Mouse (Mus musculus): ENCODE results near the gene Tifa. TPM values are rescaled to one million over a fixed set of nuclear protein-coding genes. Genes with fewer than 3 reads are reported as not detected.

The Tifa gene
- total and polyA plus RNA-seq, 3 experiments: 1.4 to 3.2 (median 2.8) TPM

DNA sequence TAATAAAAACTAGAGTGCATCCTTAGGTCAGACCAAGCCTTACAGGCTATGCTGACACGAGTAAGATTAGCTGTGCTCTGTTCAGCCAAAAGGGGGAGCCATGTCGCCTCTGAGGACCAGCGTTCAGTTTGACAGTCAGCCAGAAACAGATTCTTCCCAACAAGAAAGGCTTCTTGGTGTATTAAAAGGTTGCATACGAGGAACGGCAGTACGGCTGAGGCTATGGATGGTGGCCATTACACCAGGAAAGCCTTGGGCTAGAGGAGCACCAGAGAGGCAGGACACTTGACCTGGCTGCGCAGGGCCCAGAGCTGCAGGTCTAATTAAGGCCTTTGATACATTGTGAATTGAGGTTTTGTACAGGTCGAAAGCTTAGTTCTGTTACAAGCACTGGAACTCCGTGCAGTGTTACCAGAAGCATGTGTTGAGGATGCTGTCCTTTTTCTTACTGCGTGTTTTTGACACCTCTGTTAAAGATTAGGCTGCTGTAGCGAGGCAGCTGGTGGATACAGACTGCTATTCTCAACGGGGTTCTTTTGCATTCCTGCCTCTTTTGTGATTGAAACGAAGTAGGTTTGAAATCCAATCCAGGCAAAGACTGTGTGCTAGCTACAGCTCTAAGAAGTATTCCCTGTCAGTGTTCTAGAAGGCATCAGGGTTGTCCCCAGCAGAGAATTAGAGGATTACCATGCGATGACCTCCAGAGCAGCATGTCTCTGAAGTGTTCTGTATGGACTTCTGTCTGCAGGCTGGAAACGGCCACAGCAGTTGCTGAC, 64.0 kb downstream of the Tifa start:
- in situ Hi-C loops (cut with MboI; ENCODE audit: low pct_ligation_motif_present, low pct_unique_long_range_greater_than_20kb, low sequenced_read_pairs) (loop anchor here (5.0 kb wide), 1 partner anchor 94 kb away; no protein-coding TSS in a partner anchor), dilution Hi-C loops (cut with MboI; ENCODE audit: extremely low pct_ligation_motif_present, extremely low pct_unique_long_range_greater_than_20kb, low sequenced_read_pairs) (no loop called here)
- H3K4me1 ChIP-seq (ENCODE audit: control insufficient read depth in 1 of 2, insufficient read depth in 2 of 2): peaks cover 0 to 2% of the 10 kb centered on the region in 2 experiments; a peak in 1 of 4 replicates
- H3K27me3 ChIP-seq (replicated peaks): no peaks in the 10 kb centered on the region
- H3K9me3 ChIP-seq (replicated peaks; ENCODE audit: low read length): no peaks in the 10 kb centered on the region
- no peak overlapping the region for H3K4me3 ChIP-seq (replicated peaks in 1 of 3; ENCODE audit: low read depth in 2 of 3, low read length in 2 of 3, poor library complexity in 1 of 3)
- H3K36me3 ChIP-seq (replicated peaks in 1 of 2; ENCODE audit: control insufficient read depth in 1 of 2, insufficient read depth in 1 of 2, low read length in 1 of 2): no peaks in the 10 kb centered on the region
- H3K79me2 ChIP-seq (replicated peaks; ENCODE audit: control insufficient read depth, extremely low read depth, insufficient read depth, poor library complexity, severe bottlenecking): no peaks in the 10 kb centered on the region
- peak; percentile 63 for DNase-seq (ENCODE audit: extremely low read depth)
- H3K9ac ChIP-seq (ENCODE audit: insufficient read depth, low read depth): no peak overlapping the region
- TF ChIP-seq RAD21 (IDR thresholded peaks at IDR 0.05; ENCODE audit: low read depth, low read length) (peak; percentile 92), ZC3H11A (IDR thresholded peaks at IDR 0.05; ENCODE audit: low read depth, low read length) (peak; percentile 72), ZNF384 (IDR thresholded peaks at IDR 0.05; ENCODE audit: low read depth, low read length) (no peak), SMC3 (IDR thresholded peaks at IDR 0.05; ENCODE audit: low read depth, low read length) (peak; percentile 97), CTCF (conservative IDR thresholded peaks at IDR 0.05 in 1 of 2, IDR thresholded peaks at IDR 0.05 in 1 of 2; ENCODE audit: low read depth in 2 of 2, low read length in 2 of 2) (peak; percentile 61 to 92; a peak in 3 of 4 replicates)
- no peak overlapping the region for H3K4me2 ChIP-seq (ENCODE audit: insufficient read depth, low read depth, poor library complexity, severe bottlenecking)
- no peak overlapping the region for H3K27ac ChIP-seq (ENCODE audit: insufficient read depth, low read depth)

DNA sequence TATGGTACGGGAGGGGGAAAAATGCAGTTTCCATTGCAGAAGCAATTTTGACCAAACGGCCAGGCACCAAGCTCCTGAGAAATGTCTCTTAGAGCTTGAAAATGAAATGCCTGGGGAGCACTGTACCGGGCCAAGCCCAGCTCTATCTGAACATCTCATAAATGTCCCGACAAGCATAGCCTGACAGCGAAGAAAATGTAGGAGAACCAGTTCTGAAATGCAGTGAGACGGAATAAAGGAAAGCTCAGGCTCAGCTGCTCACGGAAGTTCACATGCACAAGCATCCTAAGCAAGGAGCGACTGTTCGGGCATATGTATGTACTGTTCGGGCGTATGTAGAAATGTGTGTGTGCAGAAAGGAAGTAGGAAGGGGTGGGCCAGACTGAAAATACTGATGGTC, 71.7 kb downstream of the Tifa start:
- H3K9ac ChIP-seq (ENCODE audit: insufficient read depth, low read depth): no peak overlapping the region
- TF ChIP-seq KAT2A (IDR thresholded peaks at IDR 0.05; ENCODE audit: insufficient replicate concordance, low read length) (no peak), MAX (IDR thresholded peaks at IDR 0.05; ENCODE audit: low read length) (no peak), JUND (conservative IDR thresholded peaks at IDR 0.05; ENCODE audit: low read depth, low read length) (no peak), EP300 (IDR thresholded peaks at IDR 0.05; ENCODE audit: low read length) (no peak), ETS1 (conservative IDR thresholded peaks at IDR 0.05; ENCODE audit: low read depth, low read length) (no peak)
- no peak overlapping the region for H3K4me3 ChIP-seq (replicated peaks in 1 of 3; ENCODE audit: low read depth in 2 of 3, low read length in 2 of 3, poor library complexity in 1 of 3)
- DNase-seq (ENCODE audit: extremely low read depth): no peak
- in situ Hi-C loops (cut with MboI; ENCODE audit: low pct_ligation_motif_present, low pct_unique_long_range_greater_than_20kb, low sequenced_read_pairs) (no loop called here), dilution Hi-C loops (cut with MboI; ENCODE audit: extremely low pct_ligation_motif_present, extremely low pct_unique_long_range_greater_than_20kb, low sequenced_read_pairs) (no loop called here)
- no peak overlapping the region for H3K27ac ChIP-seq (ENCODE audit: insufficient read depth, low read depth)
- H3K4me1 ChIP-seq (ENCODE audit: control insufficient read depth in 1 of 2, insufficient read depth in 2 of 2): peaks cover 4 to 7% of the 10 kb centered on the region in 2 experiments; a peak in 3 of 4 replicates
- peak overlapping the region; percentile 13; the same call in 1 of the 2 replicates for H3K4me2 ChIP-seq (ENCODE audit: insufficient read depth, low read depth, poor library complexity, severe bottlenecking)
- peaks cover 4% of the 10 kb centered on the region for H3K9me3 ChIP-seq (replicated peaks; ENCODE audit: low read length)
- no peaks in the 10 kb centered on the region for H3K36me3 ChIP-seq (replicated peaks in 1 of 2; ENCODE audit: control insufficient read depth in 1 of 2, insufficient read depth in 1 of 2, low read length in 1 of 2)
- H3K79me2 ChIP-seq (replicated peaks; ENCODE audit: control insufficient read depth, extremely low read depth, insufficient read depth, poor library complexity, severe bottlenecking): no peaks in the 10 kb centered on the region
- H3K27me3 ChIP-seq (replicated peaks): no peaks in the 10 kb centered on the region

DNA sequence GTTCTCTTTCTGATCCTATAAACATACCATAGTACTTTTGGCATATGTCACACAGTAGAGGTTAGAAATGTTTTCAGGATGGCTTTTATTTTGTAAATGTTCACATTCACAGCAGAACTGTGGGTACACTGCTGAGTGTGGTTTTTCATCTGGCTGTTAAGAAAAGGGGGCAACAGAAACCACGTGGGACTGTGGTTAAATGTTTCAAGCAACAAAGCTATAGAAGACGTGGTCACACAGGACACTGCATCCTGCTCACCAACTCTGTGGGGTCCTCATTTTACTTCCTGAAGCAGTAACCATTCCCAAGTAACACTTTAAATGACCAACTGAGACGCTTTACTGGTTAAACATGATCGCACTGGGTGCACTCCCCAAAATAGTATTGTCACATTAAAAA, 72.9 kb downstream of the Tifa start:
- H3K27me3 ChIP-seq (replicated peaks): no peaks in the 10 kb centered on the region
- in situ Hi-C loops (cut with MboI; ENCODE audit: low pct_ligation_motif_present, low pct_unique_long_range_greater_than_20kb, low sequenced_read_pairs) (no loop called here), dilution Hi-C loops (cut with MboI; ENCODE audit: extremely low pct_ligation_motif_present, extremely low pct_unique_long_range_greater_than_20kb, low sequenced_read_pairs) (no loop called here)
- H3K9me3 ChIP-seq (replicated peaks; ENCODE audit: low read length): peaks cover 4% of the 10 kb centered on the region
- no peak for DNase-seq (ENCODE audit: extremely low read depth)
- TF ChIP-seq NRF1 (IDR thresholded peaks at IDR 0.05; ENCODE audit: low read depth, low read length): no peak
- TF ChIP-seq MAFK (IDR thresholded peaks at IDR 0.05; ENCODE audit: insufficient replicate concordance, low read length): no peak
- no peak for TF ChIP-seq ZKSCAN1 (IDR thresholded peaks at IDR 0.05; ENCODE audit: borderline replicate concordance, low read depth, low read length)
- no peak for TF ChIP-seq MAX (IDR thresholded peaks at IDR 0.05; ENCODE audit: low read length)
- no peak for TF ChIP-seq POLR2AphosphoS2 (IDR thresholded peaks at IDR 0.05; ENCODE audit: low read depth, low read length)
- no peak for TF ChIP-seq MAZ (IDR thresholded peaks at IDR 0.05; ENCODE audit: low read depth, low read length)
- TF ChIP-seq ELF1 (IDR thresholded peaks at IDR 0.05; ENCODE audit: low read depth, low read length): no peak
- no peak overlapping the region for H3K4me2 ChIP-seq (ENCODE audit: insufficient read depth, low read depth, poor library complexity, severe bottlenecking)
- no peaks in the 10 kb centered on the region for H3K79me2 ChIP-seq (replicated peaks; ENCODE audit: control insufficient read depth, extremely low read depth, insufficient read depth, poor library complexity, severe bottlenecking)
- H3K4me3 ChIP-seq (replicated peaks in 1 of 3; ENCODE audit: low read depth in 2 of 3, low read length in 2 of 3, poor library complexity in 1 of 3): no peak overlapping the region
- peaks cover 2 to 8% of the 10 kb centered on the region in 2 experiments; a peak in 2 of 4 replicates for H3K4me1 ChIP-seq (ENCODE audit: control insufficient read depth in 1 of 2, insufficient read depth in 2 of 2)
- H3K27ac ChIP-seq (ENCODE audit: insufficient read depth, low read depth): no peak overlapping the region
- no peak overlapping the region for H3K9ac ChIP-seq (ENCODE audit: insufficient read depth, low read depth)
- H3K36me3 ChIP-seq (replicated peaks in 1 of 2; ENCODE audit: control insufficient read depth in 1 of 2, insufficient read depth in 1 of 2, low read length in 1 of 2): no peaks in the 10 kb centered on the region

Measured in CH12.LX (cell line).